8 mouse cellular contexts compared by ENCODE assay signal in genomic region chr16:22310649-22311048, GRCm38 (mm10). TPM values are rescaled to one million over a fixed set of nuclear protein-coding genes. Genes with fewer than 3 reads are reported as not detected.
DNase-seq lines count a peak whose midpoint lies in the region; ATAC-seq and TF ChIP-seq lines count a peak whose summit lies in the region.

No protein-coding gene starts in this region.

- 21% methylated on average over 1 of the region's 1 CpGs for WGBS in midbrain, embryonic 14.5 days
- WGBS in midbrain, embryonic 13.5 days: 34% methylated on average over 1 of the region's 1 CpGs
- WGBS in cerebellum, adult 2 months: 4% methylated on average over 1 of the region's 1 CpGs

- no peak for TF ChIP-seq POLR2A in cerebellum, adult 2 months (IDR thresholded peaks at IDR 0.05; ENCODE audit: borderline replicate concordance, insufficient read depth, low read length)

- H3K9ac ChIP-seq in midbrain, embryonic 14.5 days (replicated peaks; ENCODE audit: low read length): no peak overlapping the region
- no peak overlapping the region for H3K9ac ChIP-seq in midbrain, embryonic 13.5 days (replicated peaks)

- H3K27me3 ChIP-seq in midbrain, embryonic 14.5 days (ENCODE audit: control insufficient read depth, insufficient read depth, low read length): no peaks in the 10 kb centered on the region
- no peaks in the 10 kb centered on the region for H3K27me3 ChIP-seq in midbrain, embryonic 13.5 days
- no peaks in the 10 kb centered on the region for H3K27me3 ChIP-seq in cerebellum, adult 2 months (ENCODE audit: control insufficient read depth, insufficient read depth, low read length)

- H3K9me3 ChIP-seq in midbrain, embryonic 14.5 days (ENCODE audit: control insufficient read depth, low read length): no peaks in the 10 kb centered on the region
- no peaks in the 10 kb centered on the region for H3K9me3 ChIP-seq in midbrain, embryonic 13.5 days

- DNase-seq in adrenal gland, adult 18-20 months (ENCODE audit: low spot score in 2 of 2): peak; percentile 6 to 29
- no peak for DNase-seq in adrenal gland, postnatal 4 days (ENCODE audit: low spot score in 2 of 2)
- DNase-seq in midbrain, embryonic 14.5 days: peak; percentile 64
- peak; percentile 30 to 59 for DNase-seq in cerebellum, adult 2 months
- peak; percentile 65 for DNase-seq in kidney, adult 9 months
- peak; percentile 49 for DNase-seq in lung, postnatal 14 days

- H3K4me2 ChIP-seq in midbrain, embryonic 14.5 days (ENCODE audit: low read length): no peak overlapping the region
- H3K4me2 ChIP-seq in midbrain, embryonic 13.5 days (replicated peaks): no peak overlapping the region

- H3K27ac ChIP-seq in midbrain, embryonic 14.5 days (replicated peaks; ENCODE audit: low read depth, low read length): no peak overlapping the region
- no peak overlapping the region for H3K27ac ChIP-seq in midbrain, embryonic 13.5 days
- H3K27ac ChIP-seq in cerebellum, adult 2 months (ENCODE audit: insufficient read depth, low read length): no peak overlapping the region

- no peak overlapping the region for H3K4me3 ChIP-seq in midbrain, embryonic 14.5 days (replicated peaks; ENCODE audit: low read depth, low read length)
- no peak overlapping the region for H3K4me3 ChIP-seq in midbrain, embryonic 13.5 days (replicated peaks)
- no peak overlapping the region for H3K4me3 ChIP-seq in cerebellum, adult 2 months (replicated peaks; ENCODE audit: insufficient read depth, low read depth, low read length)

- H3K4me1 ChIP-seq in midbrain, embryonic 14.5 days (ENCODE audit: control insufficient read depth, insufficient read depth, low read length): no peaks in the 10 kb centered on the region
- H3K4me1 ChIP-seq in midbrain, embryonic 13.5 days (replicated peaks): no peaks in the 10 kb centered on the region
- H3K4me1 ChIP-seq in cerebellum, adult 2 months (ENCODE audit: control insufficient read depth, insufficient read depth, low read length): no peaks in the 10 kb centered on the region

- peak; percentile 70 for TF ChIP-seq CTCF in cerebellum, adult 2 months (IDR thresholded peaks at IDR 0.05; ENCODE audit: borderline replicate concordance, insufficient read depth, low read depth, low read length)

- H3K36me3 ChIP-seq in midbrain, embryonic 14.5 days (ENCODE audit: control insufficient read depth, insufficient read depth, low read length): no peaks in the 10 kb centered on the region
- no peaks in the 10 kb centered on the region for H3K36me3 ChIP-seq in midbrain, embryonic 13.5 days

- no peak for ATAC-seq in midbrain, embryonic 14.5 days (ENCODE audit: low FRiP score, low TSS enrichment)
- no peak for ATAC-seq in midbrain, embryonic 13.5 days
- ATAC-seq in erythroid progenitor cell, adult 5-6 weeks (replicated peaks; ENCODE audit: low FRiP score, poor library complexity, severe bottlenecking): no peak

RNA-seq across cellular contexts. Expression of gene Tra2b, which starts 44.8 kb away (rescaled TPM):
- 100 to 1,000 TPM; 107 to 116 TPM for total RNA-seq in adrenal gland, adult 18-20 months (2021)
- total RNA-seq in adrenal gland, postnatal 4 days (2021): 100 to 1,000 TPM; 133 TPM
- 262 and 286 TPM in 2 replicates for polyA plus RNA-seq in midbrain, embryonic 14.5 days (2014; fragmentation: Nextera tagmentation; extraction: Ambion mirVana)
- polyA plus RNA-seq in midbrain, embryonic 13.5 days (2015; fragmentation: Nextera tagmentation; extraction: Ambion mirVana): 341 and 356 TPM in 2 replicates
- 79.5 and 84.9 TPM in 2 replicates for polyA plus RNA-seq in cerebellum, adult 2 months (2012; rRNA removed)
- total RNA-seq in erythroid progenitor cell, adult 5-6 weeks (2015; ENCODE audit: low replicate concordance): 210 and 235 TPM in 2 replicates
- total RNA-seq in erythroid progenitor cell, adult 5-6 weeks (2017; ENCODE audit: low replicate concordance): 317 and 421 TPM in 2 replicates

Comparison
In these comparisons a context has a peak if more than half of its experiments do, and no peak if none do; other contexts are left out.
1. DNase-seq: peak in adrenal gland, adult 18-20 months (2 of 2), midbrain, embryonic 14.5 days (single experiment), cerebellum, adult 2 months (2 of 2), kidney, adult 9 months (single experiment) and lung, postnatal 14 days (single experiment); none in adrenal gland, postnatal 4 days (0 of 2).